Mouse (Mus musculus): Measurements from ENCODE around the gene Sumo3. TPM values are rescaled to one million over a fixed set of nuclear protein-coding genes. Genes with fewer than 3 reads are reported as not detected.
A peak's percentile ranks its signal among the peaks of the same experiment; 100 is the strongest.

Gene Sumo3
- polyA plus RNA-seq, 1 experiment from 2014 or later: 340 TPM

- Histone ChIP-seq H3K27me3 (ENCODE audit: control insufficient read depth, insufficient read depth, low read length) (no peaks in the 10 kb centered on the region), H3K9me3 (ENCODE audit: control insufficient read depth, low read length) (no peaks in the 10 kb centered on the region), H3K4me1 (ENCODE audit: control insufficient read depth, insufficient read depth, low read length) (no peaks in the 10 kb centered on the region), H3K36me3 (ENCODE audit: control insufficient read depth, insufficient read depth, low read length) (no peaks in the 10 kb centered on the region; the same call in 1 of the 2 replicates), H3K9ac (ENCODE audit: low read length) (no peak overlapping the region), H3K4me2 (ENCODE audit: low read depth, severe bottlenecking) (no peak overlapping the region), H3K4me3 (ENCODE audit: low read depth, low read length) (no peak overlapping the region), H3K27ac (replicated peaks; ENCODE audit: low read depth, low read length) (no peak overlapping the region)
- no peak for ATAC-seq (ENCODE audit: insufficient number of reproducible peaks, low FRiP score, low TSS enrichment, low read depth)
- WGBS: 72% methylated on average over 15 of the region's 15 CpGs
- DNase-seq (ENCODE audit: low spot score): no peak
Observed at GRCm38 (mm10) chr10:77658286-77658994, 52.5 kb downstream of the Sumo3 start.

- H3K27ac ChIP-seq (replicated peaks; ENCODE audit: low read depth, low read length): no peak overlapping the region
- H3K9me3 ChIP-seq (ENCODE audit: control insufficient read depth, low read length): no peaks in the 10 kb centered on the region
- peak overlapping the region; percentile 38; the same call in 1 of the 2 replicates for H3K4me2 ChIP-seq (ENCODE audit: low read depth, severe bottlenecking)
- H3K4me1 ChIP-seq (ENCODE audit: control insufficient read depth, insufficient read depth, low read length): peaks cover 3% of the 10 kb centered on the region; the same call in 1 of the 2 replicates
- H3K4me3 ChIP-seq (ENCODE audit: low read depth, low read length): no peak overlapping the region; the same call in 1 of the 2 replicates
- ATAC-seq (ENCODE audit: insufficient number of reproducible peaks, low FRiP score, low TSS enrichment, low read depth) (peak; percentile 60; the same call in 1 of the 2 replicates), DNase-seq (ENCODE audit: low spot score) (peak; percentile 60)
- no peak overlapping the region for H3K9ac ChIP-seq (ENCODE audit: low read length)
- 21% methylated on average over 43 of the region's 43 CpGs for WGBS
- no peaks in the 10 kb centered on the region for H3K27me3 ChIP-seq (ENCODE audit: control insufficient read depth, insufficient read depth, low read length)
- H3K36me3 ChIP-seq (ENCODE audit: control insufficient read depth, insufficient read depth, low read length): no peaks in the 10 kb centered on the region; the same call in 1 of the 2 replicates
Observed at GRCm38 (mm10) chr10:77663949-77664665, 58.2 kb downstream of the Sumo3 start.

DNA sequence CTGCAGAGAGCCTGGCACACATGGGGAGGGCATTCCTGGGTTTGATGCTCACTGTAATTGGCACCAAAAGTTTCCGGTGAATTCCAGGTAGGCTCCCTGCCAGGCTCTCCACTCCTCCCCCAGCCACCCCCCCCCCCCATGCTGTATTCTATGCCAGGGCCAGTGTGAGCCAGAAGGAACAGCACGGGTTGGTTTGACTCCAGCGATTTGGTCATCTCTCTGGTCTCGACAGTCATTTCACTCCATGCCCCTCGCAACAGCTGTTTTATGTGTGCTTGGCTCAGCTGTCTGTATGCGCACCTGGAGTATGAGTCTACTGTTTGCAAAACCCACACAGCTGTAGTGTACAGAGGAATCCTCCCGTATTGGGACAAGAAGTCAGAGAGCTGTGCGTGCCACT lies 60.4 kb downstream of the Sumo3 start:
- Histone ChIP-seq H3K27me3 (ENCODE audit: control insufficient read depth, insufficient read depth, low read length) (no peaks in the 10 kb centered on the region), H3K27ac (replicated peaks; ENCODE audit: low read depth, low read length) (no peak overlapping the region)
- 84% methylated on average over 8 of the region's 8 CpGs for WGBS

DNA sequence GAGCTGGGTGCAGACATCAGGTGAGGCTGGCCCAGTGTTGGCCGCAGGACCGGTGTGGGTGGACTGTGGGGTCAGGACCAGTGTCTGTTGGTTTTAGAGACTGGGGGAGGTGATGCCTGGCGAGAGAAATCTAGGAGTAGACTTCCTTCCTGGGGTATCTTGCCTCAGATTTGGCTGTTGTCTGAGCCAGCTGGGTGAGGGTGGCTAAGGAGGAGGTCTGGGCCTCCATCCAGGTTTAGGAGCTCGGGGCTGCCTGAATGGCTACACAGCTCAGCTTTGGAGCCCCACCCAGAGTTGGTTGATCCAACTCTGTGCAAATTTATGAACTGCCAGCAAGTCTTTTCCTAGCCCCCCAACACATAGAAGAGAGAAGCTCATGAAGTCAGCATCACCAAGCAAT lies 61.5 kb downstream of the Sumo3 start:
- no peak for ATAC-seq (ENCODE audit: insufficient number of reproducible peaks, low FRiP score, low TSS enrichment, low read depth)
- H3K4me2 ChIP-seq (ENCODE audit: low read depth, severe bottlenecking): no peak overlapping the region
- no peaks in the 10 kb centered on the region for H3K27me3 ChIP-seq (ENCODE audit: control insufficient read depth, insufficient read depth, low read length)
- no peak overlapping the region for H3K4me3 ChIP-seq (ENCODE audit: low read depth, low read length)
- H3K27ac ChIP-seq (replicated peaks; ENCODE audit: low read depth, low read length): no peak overlapping the region
- no peak for DNase-seq (ENCODE audit: low spot score)
- H3K9me3 ChIP-seq (ENCODE audit: control insufficient read depth, low read length): no peaks in the 10 kb centered on the region
- no peaks in the 10 kb centered on the region for H3K36me3 ChIP-seq (ENCODE audit: control insufficient read depth, insufficient read depth, low read length)
- peaks cover 3% of the 10 kb centered on the region; the same call in 1 of the 2 replicates for H3K4me1 ChIP-seq (ENCODE audit: control insufficient read depth, insufficient read depth, low read length)
- WGBS: 87% methylated on average over 4 of the region's 4 CpGs
- no peak overlapping the region for H3K9ac ChIP-seq (ENCODE audit: low read length)

More for the DNA sequence above, 60.4 kb downstream of the Sumo3 start:
- no peak overlapping the region for H3K4me3 ChIP-seq (ENCODE audit: low read depth, low read length)
- H3K36me3 ChIP-seq (ENCODE audit: control insufficient read depth, insufficient read depth, low read length): no peaks in the 10 kb centered on the region; the same call in 1 of the 2 replicates
- ATAC-seq (ENCODE audit: insufficient number of reproducible peaks, low FRiP score, low TSS enrichment, low read depth) (no peak; the same call in 1 of the 2 replicates), DNase-seq (ENCODE audit: low spot score) (no peak)
- no peaks in the 10 kb centered on the region for H3K9me3 ChIP-seq (ENCODE audit: control insufficient read depth, low read length)
- H3K4me2 ChIP-seq (ENCODE audit: low read depth, severe bottlenecking): no peak overlapping the region
- no peak overlapping the region for H3K9ac ChIP-seq (ENCODE audit: low read length)
- peaks cover 3% of the 10 kb centered on the region; the same call in 1 of the 2 replicates for H3K4me1 ChIP-seq (ENCODE audit: control insufficient read depth, insufficient read depth, low read length)

MicroRNAs encoded within 50 kb of the gene (microRNA counts, 519-probe panel; counts per million panel counts)
- microRNA mmu-miR-1930: not detected

Small RNA genes lying within 50 kb of the gene (microRNA-seq; reads per million reads assigned to microRNA genes)
- 34.5 reads per million, percentile 36 among the genes with 10 or more reads in this experiment for gene Mir1930

Other genes with a start within 250 kb of the Sumo3 start
- 4.0 and 4.9 TPM in 2 replicates for gene Adarb1, start 187.8 kb upstream of the Sumo3 start, polyA plus RNA-seq (2014; fragmentation: Nextera tagmentation; extraction: Ambion mirVana)
- 43.4 and 43.8 TPM in 2 replicates for gene Fam207a, start 90.3 kb upstream of the Sumo3 start, polyA plus RNA-seq (2014; fragmentation: Nextera tagmentation; extraction: Ambion mirVana)
- 0.64 and 0.68 TPM in 2 replicates for gene Itgb2, start 75.8 kb upstream of the Sumo3 start, polyA plus RNA-seq (2014; fragmentation: Nextera tagmentation; extraction: Ambion mirVana)
- 75.5 and 84.6 TPM in 2 replicates for gene Pttg1ip, start 24.4 kb upstream of the Sumo3 start, polyA plus RNA-seq (2014; fragmentation: Nextera tagmentation; extraction: Ambion mirVana)
- 2.3 TPM in 1 of 2 replicates, not detected in the other for gene Gm49325, start 100 bp downstream of the Sumo3 start, polyA plus RNA-seq (2014; fragmentation: Nextera tagmentation; extraction: Ambion mirVana)
- 52.3 and 52.6 TPM in 2 replicates for gene Ube2g2, start 16.2 kb downstream of the Sumo3 start, polyA plus RNA-seq (2014; fragmentation: Nextera tagmentation; extraction: Ambion mirVana)
- gene Tspear, start 80.5 kb downstream of the Sumo3 start, polyA plus RNA-seq (2014; fragmentation: Nextera tagmentation; extraction: Ambion mirVana): 0.45 and 0.84 TPM in 2 replicates
- gene Gm19402, start 84.7 kb downstream of the Sumo3 start, polyA plus RNA-seq (2014; fragmentation: Nextera tagmentation; extraction: Ambion mirVana): not detected in 2 replicates
- gene Gm9508, start 91.1 kb downstream of the Sumo3 start, polyA plus RNA-seq (2014; fragmentation: Nextera tagmentation; extraction: Ambion mirVana): not detected in 2 replicates
- gene Gm10272, start 100.5 kb downstream of the Sumo3 start, polyA plus RNA-seq (2014; fragmentation: Nextera tagmentation; extraction: Ambion mirVana): not detected in 2 replicates
- not detected in 2 replicates for gene Gm10024, start 105.4 kb downstream of the Sumo3 start, polyA plus RNA-seq (2014; fragmentation: Nextera tagmentation; extraction: Ambion mirVana)
- gene Gm10142, start 109.7 kb downstream of the Sumo3 start, polyA plus RNA-seq (2014; fragmentation: Nextera tagmentation; extraction: Ambion mirVana): not detected in 2 replicates
- not detected in 2 replicates for gene Krtap12-1, start 114.5 kb downstream of the Sumo3 start, polyA plus RNA-seq (2014; fragmentation: Nextera tagmentation; extraction: Ambion mirVana)
- not detected in 2 replicates for gene Gm10100, start 120.4 kb downstream of the Sumo3 start, polyA plus RNA-seq (2014; fragmentation: Nextera tagmentation; extraction: Ambion mirVana)
- gene Gm18596, start 136.5 kb downstream of the Sumo3 start, polyA plus RNA-seq (2014; fragmentation: Nextera tagmentation; extraction: Ambion mirVana): not detected in 2 replicates
- not detected in 2 replicates for gene Gm9736, start 145.3 kb downstream of the Sumo3 start, polyA plus RNA-seq (2014; fragmentation: Nextera tagmentation; extraction: Ambion mirVana)
- not detected in 2 replicates for gene Gm3233, start 153.6 kb downstream of the Sumo3 start, polyA plus RNA-seq (2014; fragmentation: Nextera tagmentation; extraction: Ambion mirVana)
- not detected in 2 replicates for gene Gm3238, start 165.2 kb downstream of the Sumo3 start, polyA plus RNA-seq (2014; fragmentation: Nextera tagmentation; extraction: Ambion mirVana)
- not detected in 2 replicates for gene Gm7138, start 170.8 kb downstream of the Sumo3 start, polyA plus RNA-seq (2014; fragmentation: Nextera tagmentation; extraction: Ambion mirVana)
- gene Gm3250, start 176.4 kb downstream of the Sumo3 start, polyA plus RNA-seq (2014; fragmentation: Nextera tagmentation; extraction: Ambion mirVana): not detected in 2 replicates
- gene Gm7137, start 182.1 kb downstream of the Sumo3 start, polyA plus RNA-seq (2014; fragmentation: Nextera tagmentation; extraction: Ambion mirVana): not detected in 2 replicates
- not detected in 2 replicates for gene Gm9639, start 189.0 kb downstream of the Sumo3 start, polyA plus RNA-seq (2014; fragmentation: Nextera tagmentation; extraction: Ambion mirVana)
- not detected in 2 replicates for gene Gm19668, start 193.0 kb downstream of the Sumo3 start, polyA plus RNA-seq (2014; fragmentation: Nextera tagmentation; extraction: Ambion mirVana)
- gene Gm9507, start 205.7 kb downstream of the Sumo3 start, polyA plus RNA-seq (2014; fragmentation: Nextera tagmentation; extraction: Ambion mirVana): not detected in 2 replicates
- gene Gm2696, start 208.6 kb downstream of the Sumo3 start, polyA plus RNA-seq (2014; fragmentation: Nextera tagmentation; extraction: Ambion mirVana): not detected in 2 replicates
- not detected in 2 replicates for gene Krtap10-4, start 221.0 kb downstream of the Sumo3 start, polyA plus RNA-seq (2014; fragmentation: Nextera tagmentation; extraction: Ambion mirVana)
- gene Krtap10-10, start 229.8 kb downstream of the Sumo3 start, polyA plus RNA-seq (2014; fragmentation: Nextera tagmentation; extraction: Ambion mirVana): not detected in 2 replicates
- not detected in 2 replicates for gene Gm36176, start 240.7 kb downstream of the Sumo3 start, polyA plus RNA-seq (2014; fragmentation: Nextera tagmentation; extraction: Ambion mirVana)
- not detected in 2 replicates for gene Gm10318, start 246.8 kb downstream of the Sumo3 start, polyA plus RNA-seq (2014; fragmentation: Nextera tagmentation; extraction: Ambion mirVana)